Mouse (Mus musculus): ENCODE data around the gene Zbtb8a.

The Zbtb8a gene

GRCm38 (mm10) chr4:129335216-129336074, 42.5 kb downstream of the Zbtb8a start, which contains the start of the genes Rbbp4 and Zbtb8os:
Gene Rbbp4 (minus strand): TSS chr4:129335370.
Gene Zbtb8os (plus strand): TSS chr4:129335695.
- DNase-seq (ENCODE audit: extremely low read depth, low read depth): peak; percentile 96

GRCm38 (mm10) chr4:129334677-129335215, 43.2 kb downstream of the Zbtb8a start:
- peak; percentile 13 for DNase-seq (ENCODE audit: extremely low read depth, low read depth)

GRCm38 (mm10) chr4:129332846-129333245, 45.1 kb downstream of the Zbtb8a start:
- no peak for DNase-seq (ENCODE audit: extremely low read depth, low read depth)

- DNase-seq (ENCODE audit: extremely low read depth, low read depth): no peak
These were observed 51.7 kb downstream of the Zbtb8a start for GRCm38 (mm10) chr4:129326191-129326590.

GRCm38 (mm10) chr4:129324756-129325155, 53.2 kb downstream of the Zbtb8a start:
- DNase-seq (ENCODE audit: extremely low read depth, low read depth): no peak

GRCm38 (mm10) chr4:129323491-129323890, 54.4 kb downstream of the Zbtb8a start:
- DNase-seq (ENCODE audit: extremely low read depth, low read depth): no peak

GRCm38 (mm10) chr4:129322042-129322441, 55.9 kb downstream of the Zbtb8a start:
- DNase-seq (ENCODE audit: extremely low read depth, low read depth): no peak

GRCm38 (mm10) chr4:129320876-129321275, 57.0 kb downstream of the Zbtb8a start:
- DNase-seq (ENCODE audit: extremely low read depth, low read depth): no peak

- no peak for DNase-seq (ENCODE audit: extremely low read depth, low read depth)
These were observed 64.0 kb downstream of the Zbtb8a start for GRCm38 (mm10) chr4:129313886-129314285.

- DNase-seq (ENCODE audit: extremely low read depth, low read depth): no peak
These were observed 70.0 kb downstream of the Zbtb8a start for GRCm38 (mm10) chr4:129307936-129308335.

GRCm38 (mm10) chr4:129304306-129304705, 73.6 kb downstream of the Zbtb8a start:
- peak; percentile 14 for DNase-seq (ENCODE audit: extremely low read depth, low read depth)

- DNase-seq (ENCODE audit: extremely low read depth, low read depth): no peak
These were observed 74.1 kb downstream of the Zbtb8a start for GRCm38 (mm10) chr4:129303816-129304215.

Measured in MEL-GATA-1-ER (cell line).